Mouse (Mus musculus) pancreas, adult 10 weeks (tissue): ENCODE measurements around the gene Akap17b. TPM values are rescaled to one million over a fixed set of nuclear protein-coding genes. Genes with fewer than 3 reads are reported as not detected.

Source experiments
- polyA plus RNA-seq: library from polyadenylated mRNA; stranded (reverse); fragments of 350-450 nt; fragmentation: Illumina TruSeq; extraction: RNeasy Lipid Tissue Mini Kit (QIAGEN cat#74804); gene quantifications from one replicate; pipeline ENCODE4 v1.2.3, GENCODE M21; 2015; ENCODE audit warnings: low read depth, low replicate concordance; ENCODE audit not compliant: insufficient read depth

Akap17b gene
- 1.1 TPM for polyA plus RNA-seq

GRCm38 (mm10) chrX:36644657-36645551, at the start of gene Akap17b:
Akap17b (minus strand) TSS chrX:36645395.

GRCm38 (mm10) chrX:36597707-36598389, 47.3 kb downstream of the Akap17b start, which contains the start of gene Pgrmc1:
Pgrmc1 (plus strand) TSS chrX:36598206.

Other genes with a start within 250 kb of the Akap17b start
- not detected for gene Gm6268, start 244.1 kb downstream of the Akap17b start, polyA plus RNA-seq
- gene Gm14569, start 153.6 kb downstream of the Akap17b start, polyA plus RNA-seq, result not detected
- gene Pgrmc1, start 47.2 kb downstream of the Akap17b start, polyA plus RNA-seq, result 28.4 TPM
- gene Slc25a43, start 98.3 kb upstream of the Akap17b start, polyA plus RNA-seq, result not detected
- 71.0 TPM for gene Slc25a5, start 150.3 kb upstream of the Akap17b start, polyA plus RNA-seq
- gene Ube2a, start 228.5 kb upstream of the Akap17b start, polyA plus RNA-seq, result 14.7 TPM
- 6.5 TPM for gene C330007P06Rik, start 228.7 kb upstream of the Akap17b start, polyA plus RNA-seq